Mouse (Mus musculus): Measurements from ENCODE around the gene Mrpl19.

The Mrpl19 gene

DNA sequence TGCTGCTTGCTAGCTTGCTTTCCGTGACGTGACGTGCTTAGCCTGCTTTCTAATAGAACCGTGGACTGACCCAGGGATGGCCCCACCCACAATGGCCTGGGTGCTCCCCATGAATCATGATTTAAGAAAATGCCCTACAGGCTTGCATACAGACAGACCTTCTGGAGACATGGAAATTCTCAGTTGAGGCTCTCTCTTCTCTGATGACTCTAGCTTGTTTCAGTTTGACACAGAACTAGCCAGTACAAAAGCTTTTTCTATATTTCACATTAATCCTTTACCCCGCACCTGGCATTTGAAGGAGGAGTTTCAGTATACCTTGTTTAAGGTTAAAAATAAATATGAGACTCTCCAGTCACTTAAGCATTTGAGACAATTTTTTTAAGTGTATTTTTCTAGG lies 24.0 kb downstream of the Mrpl19 start:
- intact Hi-C loops (cut with DNase I): no loop called here

GRCm38 (mm10) chr6:81933281-81933680 lies 32.5 kb downstream of the Mrpl19 start:
- intact Hi-C loops (cut with DNase I): no loop called here

- intact Hi-C loops (cut with DNase I): no loop called here
These were observed 36.4 kb downstream of the Mrpl19 start for GRCm38 (mm10) chr6:81929402-81929801.

GRCm38 (mm10) chr6:81924304-81924703 lies 41.5 kb downstream of the Mrpl19 start:
- intact Hi-C loops (cut with DNase I): no loop called here

GRCm38 (mm10) chr6:81923523-81924142 lies 42.1 kb downstream of the Mrpl19 start, which contains the start of gene Gcfc2:
Gene Gcfc2 (plus strand): TSS chr6:81923669.
- intact Hi-C loops (cut with DNase I): no loop called here

DNA sequence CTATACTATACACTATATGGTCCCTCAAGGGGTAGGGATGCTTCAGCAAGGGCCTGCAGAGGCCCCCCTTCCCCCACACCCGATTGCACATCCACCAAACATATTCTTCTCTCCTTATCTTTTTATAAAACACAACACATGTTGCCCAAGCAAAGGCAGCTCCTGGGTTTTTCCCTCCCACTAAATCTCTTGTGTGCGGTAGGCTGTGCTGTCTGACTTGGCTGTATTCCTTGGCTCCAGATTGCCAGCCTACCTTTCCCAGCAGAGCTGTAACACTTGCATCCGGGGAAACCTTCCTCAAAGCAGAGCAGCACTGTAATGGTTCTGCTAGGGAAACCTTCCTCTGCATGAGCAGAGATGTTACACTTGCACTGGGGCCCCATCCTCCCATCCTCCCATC lies 53.6 kb downstream of the Mrpl19 start:
- intact Hi-C loops (cut with DNase I): no loop called here

DNA sequence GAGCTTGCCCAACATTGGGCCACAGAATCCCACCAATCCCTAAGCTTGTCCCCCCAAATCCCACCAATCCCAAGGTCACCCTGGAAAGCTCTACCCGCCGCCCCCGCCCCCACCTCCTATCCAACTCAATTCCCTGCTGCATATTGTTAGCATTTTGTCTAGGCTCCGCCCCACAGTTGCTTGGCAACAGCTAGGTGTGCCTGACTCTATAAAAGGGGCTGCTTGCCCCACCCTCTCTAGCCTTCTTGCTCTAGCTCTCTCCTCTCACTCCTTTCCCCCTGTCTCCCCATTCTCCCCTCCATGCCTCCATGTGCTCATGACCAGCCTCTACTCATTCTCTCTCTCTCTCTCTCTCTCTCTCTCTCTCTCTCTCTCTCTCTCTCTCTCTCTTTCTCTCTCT lies 54.0 kb downstream of the Mrpl19 start:
- intact Hi-C loops (cut with DNase I): no loop called here

DNA sequence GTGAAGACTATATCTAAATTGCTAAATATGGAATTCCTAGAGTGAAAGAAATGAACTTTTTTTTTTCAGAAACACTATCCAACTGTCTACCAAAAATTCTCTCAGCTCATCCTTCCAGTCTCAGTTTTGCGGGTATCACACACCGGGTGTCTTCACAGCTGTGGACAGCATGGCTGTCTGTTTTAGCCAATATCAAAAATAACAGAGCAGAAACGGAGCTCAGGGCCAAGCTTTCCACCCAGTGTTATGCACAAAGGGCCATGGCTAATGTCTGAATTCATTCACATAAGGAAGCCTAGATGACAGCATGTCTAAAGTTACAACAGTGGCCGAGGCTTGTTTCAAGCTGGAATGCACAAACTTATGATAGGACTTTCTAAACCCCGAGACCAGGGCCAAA lies 54.5 kb downstream of the Mrpl19 start:
- intact Hi-C loops (cut with DNase I): no loop called here

- intact Hi-C loops (cut with DNase I): no loop called here
These were observed 55.4 kb downstream of the Mrpl19 start for GRCm38 (mm10) chr6:81910302-81910855.

Measured in adrenal gland (tissue).